Mouse (Mus musculus): ENCODE measurements around the gene Gm21764. TPM values are rescaled to one million over a fixed set of nuclear protein-coding genes. Genes with fewer than 3 reads are reported as not detected.

Gene Gm21764
- total RNA-seq (2023) = not detected

DNA sequence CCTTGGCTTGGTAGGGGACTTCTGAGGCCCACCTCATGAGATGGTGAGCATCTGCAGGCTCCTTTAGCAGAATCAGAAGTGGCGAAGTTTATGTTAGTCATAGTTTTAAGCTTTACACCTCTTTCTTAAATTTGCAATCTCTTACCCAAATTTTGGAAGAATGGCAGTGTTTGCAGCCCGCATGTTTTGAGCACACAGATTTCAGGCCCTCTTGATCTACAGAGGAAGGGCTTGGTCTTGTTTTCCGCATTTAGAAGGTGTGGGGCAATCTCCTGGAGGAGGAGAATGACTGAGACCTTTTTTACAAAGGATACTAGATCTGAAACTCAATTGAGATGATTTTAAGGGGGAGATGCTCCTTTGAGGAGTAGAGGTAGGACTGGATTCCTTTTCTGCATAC is at the start of gene Gm21764:
TSS of gene Gm21764 (minus strand) at position 101 of the 400 bp plus-strand sequence.

DNA sequence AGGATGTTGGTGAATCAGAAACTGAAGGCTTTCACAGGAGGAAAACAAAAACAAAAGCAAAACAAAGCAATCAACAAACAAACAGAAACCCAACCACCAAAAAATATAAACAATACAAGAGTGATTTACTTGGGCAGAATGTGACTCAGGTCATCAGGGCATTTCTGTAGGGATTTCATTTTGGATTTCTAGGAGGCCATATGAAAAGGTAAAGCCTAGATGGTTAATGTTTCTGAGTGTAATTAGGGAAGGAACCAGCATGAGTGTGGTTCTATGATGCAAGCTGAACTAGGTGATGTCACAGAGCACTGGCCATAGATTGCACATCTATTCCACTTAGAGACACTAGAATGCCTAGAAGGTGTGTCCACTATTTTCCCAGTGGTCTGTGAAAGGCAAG is 27.2 kb upstream of the Gm21764 start, which contains the start of gene Ssty1:
TSS of gene Ssty1 (plus strand) at position 301 of the 400 bp plus-strand sequence.

Other genes with a start within 250 kb of the Gm21764 start
- gene Gm21904, start 215.5 kb downstream of the Gm21764 start, total RNA-seq (2023) = not detected
- gene Gm20772, start 187.1 kb downstream of the Gm21764 start, total RNA-seq (2023) = not detected
- gene Gm20831, start 187.1 kb downstream of the Gm21764 start, total RNA-seq (2023) = not detected
- gene Srsy, start 124.5 kb downstream of the Gm21764 start, total RNA-seq (2023) = not detected
- gene Ssty1, start 27.3 kb upstream of the Gm21764 start, total RNA-seq (2023) = not detected